Mouse (Mus musculus): ENCODE measurements around the gene Dab1.

Gene Dab1

DNA sequence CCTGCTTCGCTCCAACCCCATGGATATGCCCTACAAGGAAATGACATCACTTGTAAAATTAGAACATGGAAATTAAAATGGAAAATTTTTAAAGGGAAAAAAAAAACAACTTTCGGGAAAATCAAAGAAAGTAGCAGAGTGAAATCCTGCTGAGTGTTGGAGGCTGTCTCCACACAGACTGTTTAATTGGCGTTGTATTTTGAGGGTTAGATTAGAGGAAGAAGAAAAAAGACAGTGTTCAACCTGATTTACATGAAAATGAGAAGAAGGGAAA, 1025.1 kb downstream of the Dab1 start:
- DNase-seq (ENCODE audit: inconsistent age in 2 of 2, low spot score in 1 of 2) = no peak

DNA sequence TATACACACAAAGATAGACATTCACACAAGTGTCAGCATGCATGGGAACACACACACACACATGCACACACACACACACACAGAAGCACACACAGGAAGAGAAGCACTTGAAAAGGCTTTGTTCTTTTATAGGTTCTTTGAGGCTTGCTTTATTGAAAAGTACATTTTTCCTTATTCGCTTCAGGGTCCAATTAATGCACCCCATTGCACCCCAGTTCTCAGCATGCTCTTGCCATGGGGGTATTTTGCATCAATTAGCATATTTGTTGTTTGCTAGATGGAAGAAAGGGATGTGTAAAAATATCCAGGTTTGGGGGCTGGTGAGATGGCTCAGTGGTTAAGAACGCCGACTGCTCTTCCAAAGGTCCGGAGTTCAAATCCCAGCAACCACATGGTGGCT, 1025.7 kb downstream of the Dab1 start:
- no peak for DNase-seq (ENCODE audit: inconsistent age in 2 of 2, low spot score in 1 of 2)

DNA sequence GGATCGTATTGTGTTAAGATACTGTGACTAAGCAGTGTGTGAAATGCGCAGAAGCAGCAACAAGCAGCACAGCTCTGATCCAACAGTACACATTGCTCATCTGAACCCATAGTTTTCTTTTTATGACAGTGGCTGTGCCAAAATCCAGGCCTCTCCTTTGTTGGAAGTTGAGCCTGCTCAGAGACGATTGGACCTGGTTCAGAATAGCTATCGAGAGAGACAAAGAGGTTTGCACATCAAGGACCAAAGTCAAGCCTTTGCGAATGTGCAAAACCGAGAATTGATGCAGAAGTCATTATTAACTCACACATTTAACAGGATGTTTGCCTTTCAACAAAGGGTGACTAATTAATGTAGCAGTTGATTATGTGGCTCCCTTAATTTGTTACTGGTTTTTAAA, 1032.6 kb downstream of the Dab1 start:
- DNase-seq (ENCODE audit: inconsistent age in 2 of 2, low spot score in 1 of 2) = no peak

DNA sequence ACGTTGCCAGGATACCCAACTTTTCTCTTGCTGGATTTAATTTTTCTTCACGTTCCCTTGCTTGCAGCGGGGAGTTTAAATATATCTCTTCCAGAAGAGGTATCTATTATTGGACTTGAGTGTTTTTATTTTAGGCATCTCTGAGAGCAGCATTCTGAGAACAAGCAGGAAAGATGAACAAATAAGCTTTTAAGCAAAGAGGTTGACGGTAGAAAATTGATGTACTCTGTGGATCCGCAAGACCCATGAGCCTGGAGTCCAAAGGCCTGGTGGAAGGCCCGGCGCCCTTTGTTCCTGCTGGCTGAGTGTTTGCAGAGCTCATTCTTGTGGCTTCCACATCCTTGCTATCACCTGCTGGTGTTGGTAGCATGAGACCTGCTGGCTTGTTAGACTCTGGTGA, 1037.6 kb downstream of the Dab1 start:
- DNase-seq (ENCODE audit: inconsistent age in 2 of 2, low spot score in 1 of 2) = no peak

DNA sequence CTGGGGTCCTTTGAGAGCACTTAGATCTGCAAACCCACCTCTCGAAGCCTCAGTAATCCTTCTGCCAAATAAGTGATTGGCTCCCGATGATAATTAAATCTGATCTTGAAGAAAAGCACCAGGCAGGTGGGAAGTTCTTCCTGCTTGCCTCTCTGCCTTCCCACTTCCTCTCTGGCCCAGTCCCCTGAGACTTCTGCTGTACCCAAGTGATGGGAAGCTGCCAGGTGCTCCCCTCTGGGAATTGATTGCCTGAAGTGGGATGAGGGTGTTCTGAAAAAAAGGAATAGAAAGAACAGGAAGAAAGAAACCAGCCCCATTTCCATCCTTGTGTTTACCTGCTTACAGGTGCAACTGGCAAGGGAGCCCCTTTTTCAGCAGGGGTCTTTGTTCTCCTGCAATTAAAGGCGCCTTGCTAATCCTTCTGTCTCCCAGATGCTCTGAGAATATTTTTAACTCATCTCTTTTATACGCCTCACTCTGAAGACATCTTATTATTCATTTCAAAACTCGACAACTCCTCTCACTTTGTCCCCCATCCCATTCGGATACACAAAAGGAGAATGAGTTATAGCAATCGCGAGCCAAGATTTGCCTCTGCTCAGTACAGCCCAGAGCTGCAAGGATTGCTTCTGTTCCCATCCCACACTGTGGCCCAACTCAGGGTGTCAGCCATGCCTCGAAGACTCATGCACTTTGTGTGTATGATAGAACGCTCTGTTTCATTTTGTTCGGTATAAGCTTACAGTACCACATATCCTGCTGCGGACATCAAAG, 1043.9 kb downstream of the Dab1 start:
- no peak for DNase-seq (ENCODE audit: inconsistent age in 2 of 2, low spot score in 1 of 2)

DNA sequence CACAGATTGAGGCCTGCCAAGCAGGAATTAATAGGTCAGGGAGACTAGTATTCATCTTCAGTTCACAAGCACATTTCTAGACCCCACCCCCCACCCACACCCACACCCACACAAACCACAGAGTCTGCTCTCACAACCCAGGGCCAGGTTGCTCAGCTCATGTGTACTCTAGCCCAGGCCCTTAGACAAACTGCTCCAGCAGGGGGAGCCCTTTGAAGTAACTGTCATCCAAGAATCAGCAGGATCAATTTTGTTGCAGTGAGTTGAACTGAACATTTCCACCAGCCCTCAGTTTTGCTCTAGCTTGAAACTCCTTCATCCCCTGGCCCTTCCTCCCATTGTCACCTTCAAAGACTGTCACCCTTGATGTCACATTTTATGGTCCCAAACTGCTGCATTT, 1046.4 kb downstream of the Dab1 start:
- DNase-seq (ENCODE audit: inconsistent age in 2 of 2, low spot score in 1 of 2) = peak; percentile 32 to 85

DNA sequence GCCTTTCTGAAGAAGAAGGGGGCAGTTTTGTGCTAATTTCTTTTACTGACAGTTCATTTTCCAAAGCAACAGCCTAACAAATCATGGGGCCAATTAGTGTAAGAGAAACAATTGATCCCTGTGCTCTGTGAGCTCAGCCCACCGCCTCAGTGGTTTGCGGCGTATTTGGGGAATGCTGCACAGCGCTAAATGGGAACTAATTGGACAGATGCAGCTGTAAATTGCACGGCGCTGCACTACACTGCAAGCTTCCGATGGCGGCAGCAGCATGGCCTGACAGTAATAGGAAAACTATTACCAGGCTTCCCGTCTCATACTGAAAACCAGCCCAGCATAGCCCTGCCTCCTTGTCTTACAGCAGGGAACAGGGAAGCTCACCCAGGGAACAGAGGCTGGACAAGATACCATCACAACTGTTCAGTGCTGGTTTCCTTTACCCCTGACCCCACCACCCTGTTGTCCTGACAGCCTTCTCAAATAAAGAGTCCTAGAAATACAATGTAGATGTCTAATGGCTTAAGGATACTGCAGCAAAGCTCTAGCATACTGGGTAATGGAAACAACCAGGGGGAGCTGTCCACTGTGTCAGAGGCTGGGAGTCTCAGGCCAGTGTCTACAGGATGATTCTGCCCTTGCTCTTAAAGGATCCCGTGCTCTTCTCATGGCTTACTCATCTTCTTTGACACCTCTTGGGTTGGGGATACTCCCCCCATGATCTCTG, 1047.8 kb downstream of the Dab1 start:
- no peak for DNase-seq (ENCODE audit: inconsistent age in 2 of 2, low spot score in 1 of 2)

DNA sequence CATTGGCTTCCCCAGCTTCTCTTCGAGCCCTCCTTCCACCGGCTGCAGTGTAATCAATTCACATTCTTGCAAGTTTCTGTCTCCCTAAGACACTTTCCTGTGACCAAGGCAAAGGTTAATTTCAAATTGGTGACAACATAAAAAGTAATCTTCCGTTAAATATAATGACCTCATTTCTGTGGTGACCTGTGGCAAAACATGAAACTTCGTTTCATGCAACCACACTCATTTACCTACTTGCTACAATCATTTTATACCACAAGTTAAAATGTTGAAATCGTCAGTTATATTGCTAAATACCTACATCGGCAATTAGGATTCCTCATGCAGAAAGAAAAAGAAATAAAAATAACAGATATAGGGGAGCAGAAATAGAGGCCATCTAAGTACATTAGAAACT, 1048.9 kb downstream of the Dab1 start:
- no peak for DNase-seq (ENCODE audit: inconsistent age in 2 of 2, low spot score in 1 of 2)

DNA sequence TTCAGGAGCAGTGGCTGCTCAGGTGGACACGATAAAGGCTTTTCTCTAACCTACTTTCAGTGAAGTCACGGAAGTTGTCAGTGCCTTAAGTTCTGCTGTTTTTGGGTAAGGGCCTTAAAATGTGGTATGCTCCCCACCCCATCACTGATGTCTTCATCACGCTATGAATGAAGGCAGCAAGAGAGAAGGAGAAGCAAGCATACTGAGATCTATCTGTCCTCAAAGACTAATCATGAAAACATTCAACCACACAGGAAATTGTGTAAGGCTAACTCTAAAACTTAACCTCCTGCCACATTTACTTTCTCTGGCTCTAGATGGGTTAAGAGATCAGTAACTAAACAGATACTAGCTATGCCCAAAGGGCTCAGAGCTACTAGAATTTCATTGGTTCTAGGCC, 1050.2 kb downstream of the Dab1 start:
- DNase-seq (ENCODE audit: inconsistent age in 2 of 2, low spot score in 1 of 2) = no peak

DNA sequence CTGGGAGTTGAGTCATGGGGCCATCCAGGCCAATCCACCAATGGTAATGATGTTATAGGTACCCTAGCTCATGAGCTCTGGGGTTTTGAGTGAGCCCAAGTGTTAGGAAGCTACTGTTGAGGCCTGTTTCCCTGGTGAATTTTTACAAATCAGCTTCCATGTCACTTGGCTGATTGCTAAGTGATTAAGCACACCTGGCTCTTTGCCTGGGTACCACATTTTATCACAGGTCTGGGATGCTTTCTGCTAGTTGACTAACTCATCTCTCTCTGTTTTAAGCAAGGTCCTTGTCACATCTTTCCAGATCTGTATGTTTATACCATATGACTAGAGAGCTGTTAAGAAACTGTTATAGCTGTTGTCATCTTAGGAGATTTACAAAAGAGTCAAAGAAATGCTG, 1051.6 kb downstream of the Dab1 start:
- no peak for DNase-seq (ENCODE audit: inconsistent age in 2 of 2, low spot score in 1 of 2)

DNA sequence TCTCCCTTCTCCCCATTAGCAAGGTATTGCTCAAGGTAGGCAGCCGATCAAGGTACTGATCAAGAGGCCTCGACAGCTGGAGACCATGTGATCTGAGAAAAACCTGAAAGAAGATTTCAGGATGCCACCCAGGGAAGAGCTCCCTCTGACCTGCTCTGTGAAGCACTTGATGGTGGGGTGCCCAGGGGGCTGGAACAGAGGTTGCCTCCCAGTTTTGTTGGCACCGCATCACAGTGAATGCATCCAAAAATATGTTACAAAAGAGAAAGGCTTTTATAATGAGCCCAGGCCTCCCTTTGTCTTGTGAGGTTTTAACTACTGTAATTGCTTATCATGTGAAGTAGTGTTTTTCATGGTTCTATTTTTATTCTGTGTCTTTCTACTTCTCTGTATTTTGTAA, 1054.2 kb downstream of the Dab1 start:
- DNase-seq (ENCODE audit: inconsistent age in 2 of 2, low spot score in 1 of 2) = no peak

DNA sequence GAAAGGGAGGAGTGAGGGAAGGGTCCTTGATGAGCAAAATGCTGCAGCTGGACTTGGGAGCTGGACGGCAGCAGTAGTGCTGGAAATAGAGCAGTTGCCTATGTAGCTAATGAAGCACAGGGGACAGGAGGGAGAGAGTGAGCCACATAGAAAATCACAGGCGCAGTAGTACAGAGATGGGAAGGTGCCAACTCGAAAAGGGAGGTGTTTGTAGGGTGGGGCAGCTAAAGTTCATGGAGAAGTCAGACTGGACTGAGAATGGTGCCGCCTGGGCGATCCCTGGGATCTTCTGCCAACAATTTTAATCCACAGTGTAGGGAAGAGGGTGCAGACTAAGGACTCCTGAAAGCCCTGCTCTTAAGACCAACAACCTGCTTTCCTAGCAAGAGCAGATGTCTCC, 1055.5 kb downstream of the Dab1 start:
- DNase-seq (ENCODE audit: inconsistent age in 2 of 2, low spot score in 1 of 2) = no peak

DNA sequence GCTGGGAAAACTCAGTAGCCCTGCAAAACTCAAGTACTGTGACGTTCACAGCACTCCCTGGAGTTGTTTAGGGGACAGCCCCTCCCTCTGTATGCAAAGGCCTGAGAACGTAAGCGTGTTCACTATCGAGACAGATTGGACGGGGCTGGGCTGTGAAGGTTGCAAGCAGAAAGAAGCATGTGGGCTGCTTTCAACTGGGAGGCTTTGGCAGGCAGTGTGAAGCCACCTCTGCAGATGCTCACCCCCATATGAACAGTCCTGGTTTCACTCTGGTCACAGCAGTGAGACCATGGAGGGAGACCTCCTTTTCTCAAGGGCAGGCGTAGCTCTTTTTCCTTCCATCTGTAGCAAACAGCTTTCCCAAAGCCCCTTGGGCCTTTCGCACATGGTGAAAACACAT, 1059.1 kb downstream of the Dab1 start:
- no peak for DNase-seq (ENCODE audit: inconsistent age in 2 of 2, low spot score in 1 of 2)

DNA sequence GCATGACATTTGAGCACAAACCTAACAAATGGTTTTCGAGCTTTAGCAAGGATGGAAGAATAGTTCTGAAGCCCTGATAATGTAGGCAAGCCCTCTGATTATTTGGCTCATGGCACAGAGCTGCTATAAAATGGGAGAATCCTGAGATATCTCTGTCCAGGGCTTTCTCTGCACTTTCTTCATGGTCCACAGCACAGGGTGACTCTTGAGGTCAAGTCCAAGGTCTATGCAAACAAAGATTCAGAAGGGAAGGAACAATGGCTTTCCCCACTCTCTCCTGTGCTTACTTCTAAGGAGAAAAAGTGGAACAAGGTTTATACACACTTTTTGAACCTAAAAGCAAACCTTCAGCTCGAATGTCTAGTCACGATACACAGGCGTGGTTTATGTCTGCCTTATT, 1061.3 kb downstream of the Dab1 start:
- no peak for DNase-seq (ENCODE audit: inconsistent age in 2 of 2, low spot score in 1 of 2)

DNA sequence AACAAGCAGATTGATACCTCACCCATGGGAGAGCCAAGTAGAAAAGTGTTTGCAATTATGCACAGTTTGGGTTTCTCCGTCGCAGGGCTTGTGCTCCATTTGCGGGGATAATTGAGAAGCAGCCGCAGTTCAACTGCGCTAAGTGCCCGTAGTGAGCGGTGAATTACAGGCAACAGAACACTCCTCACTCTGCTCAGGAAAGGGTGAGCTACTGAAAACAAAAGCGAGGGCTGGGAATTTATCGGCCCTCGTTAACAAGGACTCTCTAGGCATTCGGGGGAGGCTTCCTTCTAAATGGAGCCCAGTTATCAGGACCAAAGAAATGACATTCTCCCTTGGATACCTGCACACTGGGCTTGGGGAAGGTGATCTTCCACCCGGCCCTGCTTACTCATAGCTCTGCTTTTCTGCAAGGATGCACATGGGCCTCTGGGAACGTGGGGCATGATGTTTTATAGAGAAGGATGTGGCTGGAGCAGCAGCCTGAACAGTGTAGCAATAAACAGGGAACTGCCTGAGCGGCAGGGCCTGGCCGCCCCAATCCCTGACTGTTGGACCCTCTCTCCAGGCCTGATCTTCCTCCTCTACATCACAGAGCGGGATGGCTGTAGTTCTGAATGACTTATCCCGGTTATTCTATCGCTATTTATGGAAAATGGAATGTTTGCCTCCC, 1067.1 kb downstream of the Dab1 start:
- no peak for DNase-seq (ENCODE audit: inconsistent age in 2 of 2, low spot score in 1 of 2)

DNA sequence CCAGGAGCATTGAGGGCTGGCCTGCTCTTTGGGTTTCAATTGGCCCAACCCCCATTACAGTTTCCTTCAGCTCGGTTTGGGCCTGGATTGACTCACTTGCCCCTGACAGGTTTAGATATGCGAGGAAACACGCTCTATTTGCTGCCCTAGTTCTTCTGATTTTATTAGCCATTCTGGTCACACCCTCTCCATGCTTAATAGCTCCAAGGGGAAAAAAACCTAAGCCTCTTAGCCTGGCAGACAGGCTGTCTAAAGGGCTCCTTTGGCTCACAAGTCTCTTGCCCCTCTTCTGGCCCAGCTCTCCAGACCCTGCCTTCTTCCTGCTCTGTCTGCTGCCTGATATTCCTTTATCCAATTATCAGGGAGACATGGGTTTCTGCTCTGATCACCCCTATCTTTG, 1069.9 kb downstream of the Dab1 start:
- peak in 1 of 2 experiments; percentile 36 for DNase-seq (ENCODE audit: inconsistent age in 2 of 2, low spot score in 1 of 2)

DNA sequence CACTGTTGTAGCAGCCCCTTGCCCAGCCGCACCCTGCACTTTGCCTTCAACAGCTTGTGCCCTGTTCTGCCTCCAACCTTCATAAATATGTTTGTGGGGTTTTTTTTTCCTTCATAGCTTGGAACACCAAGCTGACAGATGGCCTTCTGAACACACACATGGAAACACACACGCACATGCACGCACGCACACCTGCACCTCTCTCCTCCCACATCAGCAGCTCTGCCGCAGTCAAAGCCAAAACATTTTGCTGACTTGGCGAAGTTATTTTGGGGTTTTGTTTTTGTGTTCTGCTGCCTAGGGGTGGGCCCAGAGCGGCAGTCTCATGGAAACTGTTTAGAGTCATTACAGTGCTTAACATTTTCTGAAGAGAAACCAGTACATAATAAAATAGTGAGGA, 1071.9 kb downstream of the Dab1 start:
- no peak for DNase-seq (ENCODE audit: inconsistent age in 2 of 2, low spot score in 1 of 2)

DNA sequence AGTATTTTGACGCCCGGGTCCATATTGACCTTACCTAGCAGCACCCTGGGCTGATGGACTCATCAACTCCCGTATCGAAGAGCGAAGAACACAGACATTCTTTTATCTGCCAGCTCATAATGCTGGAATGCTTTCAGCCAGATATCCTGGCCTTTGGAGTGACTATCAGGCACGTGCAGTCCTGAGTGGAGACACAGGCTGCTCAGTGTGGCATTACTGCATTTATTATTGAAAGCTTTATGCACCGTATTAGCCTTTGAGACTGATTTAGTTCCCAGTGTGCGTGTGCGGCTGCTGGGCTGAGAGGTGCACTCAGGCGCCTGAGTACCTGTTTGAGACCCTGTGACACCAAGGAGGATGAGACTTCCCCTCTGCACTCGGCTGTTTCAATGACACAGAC, 1075.0 kb downstream of the Dab1 start:
- DNase-seq (ENCODE audit: inconsistent age in 2 of 2, low spot score in 1 of 2) = no peak

DNA sequence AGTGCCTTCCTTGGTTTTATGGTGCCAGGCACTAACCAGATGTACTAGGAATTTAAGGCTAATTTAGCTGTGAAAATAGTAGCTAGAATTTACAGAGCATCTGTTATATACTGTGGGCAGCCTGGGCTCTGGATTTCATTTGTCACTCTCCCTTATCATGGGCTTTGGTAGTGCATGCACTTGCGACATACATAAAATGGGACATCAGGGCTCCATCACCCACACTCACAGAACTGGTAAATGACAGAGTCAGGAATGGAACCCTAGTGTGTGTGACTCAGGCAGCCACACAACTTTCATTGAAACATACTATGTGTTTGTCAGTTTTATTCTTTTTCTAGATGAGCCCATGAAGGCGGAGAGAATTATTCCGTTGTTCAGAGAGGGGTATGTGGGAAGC, 1077.4 kb downstream of the Dab1 start:
- DNase-seq (ENCODE audit: inconsistent age in 2 of 2, low spot score in 1 of 2) = no peak

DNA sequence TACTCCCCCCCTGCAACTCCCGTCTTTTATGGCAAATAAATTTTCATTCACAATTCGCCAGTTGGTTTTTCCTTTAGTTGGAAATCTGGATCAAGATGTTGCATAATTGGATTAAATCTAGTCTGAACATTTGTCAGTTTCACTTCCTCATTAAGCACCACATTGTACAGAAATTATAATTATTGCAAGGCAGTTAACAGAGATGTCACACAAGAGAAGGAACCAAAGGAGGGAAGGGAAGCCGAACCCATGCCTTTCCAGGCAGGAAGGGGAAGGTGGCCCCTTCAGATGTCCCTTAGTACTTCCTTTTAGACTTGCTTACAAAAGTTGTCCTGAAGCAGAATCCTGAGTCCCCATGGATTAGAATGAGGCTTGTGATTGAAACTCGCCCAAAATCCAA, 1078.5 kb downstream of the Dab1 start:
- DNase-seq (ENCODE audit: inconsistent age in 2 of 2, low spot score in 1 of 2) = no peak

DNA sequence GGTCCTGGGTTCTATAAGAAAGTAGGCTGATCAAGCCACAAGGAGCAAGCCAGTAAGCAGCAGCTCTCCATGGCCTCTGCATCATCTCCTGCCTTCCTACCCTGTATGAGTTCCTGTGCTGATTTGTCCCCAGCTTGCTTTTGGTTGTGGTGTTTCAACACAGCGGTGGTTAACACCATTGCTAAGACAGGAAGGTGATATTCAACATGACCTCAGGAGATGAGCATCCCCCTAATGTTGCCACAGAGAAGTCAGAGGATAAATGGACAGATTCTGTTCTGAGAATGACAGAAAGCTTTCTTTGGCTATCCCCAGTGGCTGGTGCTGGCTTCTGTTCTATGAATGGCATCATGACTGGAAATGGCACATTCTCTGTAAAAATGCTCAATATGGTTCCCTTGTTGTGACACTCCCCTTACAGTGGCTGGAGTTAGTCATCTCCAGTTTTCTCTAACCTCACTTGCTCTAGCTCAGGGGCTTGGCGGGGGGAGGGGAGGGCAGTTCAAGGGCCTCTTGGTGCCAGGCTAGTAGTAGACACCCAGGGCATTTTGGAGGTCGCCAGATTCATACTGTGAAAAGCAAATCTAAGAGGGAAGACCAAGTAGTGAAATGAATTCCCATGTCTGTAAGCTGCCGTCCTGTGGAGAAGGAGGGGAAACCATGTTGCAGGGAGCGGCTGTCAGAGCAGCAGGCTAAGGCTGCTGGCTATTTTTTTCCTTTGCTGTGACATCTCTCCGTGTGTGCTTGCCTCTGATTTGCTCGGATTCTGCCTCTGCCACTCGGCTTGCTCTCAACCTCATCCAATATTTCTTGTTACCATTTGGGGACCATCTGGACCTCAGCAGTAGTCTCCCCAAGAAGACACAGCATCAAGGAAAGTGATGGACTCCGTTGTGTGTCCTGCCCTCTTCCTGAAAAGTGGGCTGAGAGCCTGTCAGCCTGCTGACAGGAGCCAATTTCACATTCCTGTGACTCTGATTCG, 1086.8 kb downstream of the Dab1 start:
- no peak for DNase-seq (ENCODE audit: inconsistent age in 2 of 2, low spot score in 1 of 2)

All from adrenal gland, adult (tissue).